Mouse (Mus musculus): ENCODE data around the gene Icam2.

GRCm38 (mm10) chr11:106392597-106393330, 4.9 kb upstream of the Icam2 start:
- TF ChIP-seq EP300 (IDR thresholded peaks at IDR 0.05; ENCODE audit: low read depth) (no peak), CTCF (IDR thresholded peaks at IDR 0.05; ENCODE audit: low read depth) (no peak)

Measured in heart, postnatal 0 days (tissue).